In genomic region chr12:32893212-32893611, GRCm38 (mm10) we compare ENCODE assay signal across 10 mouse cellular contexts.
DNase-seq lines count a peak whose midpoint lies in the region; ATAC-seq and TF ChIP-seq lines count a peak whose summit lies in the region.
"Had no signal": no experiment of that assay in that cellular context is flagged by ENCODE, and none has a peak within 500 bp of the region (broad histone marks: within the 10 kb centered on the region; RNA-seq: fewer than 3 reads in every experiment).

No protein-coding gene starts in this region.

- no peak overlapping the region for H3K4me3 ChIP-seq in neural tube, embryonic 15.5 days (replicated peaks)
- H3K4me3 ChIP-seq in liver, postnatal 0 days (ENCODE audit: low read depth, low read length): no peak overlapping the region
- H3K4me3 ChIP-seq: heart, adult 2 months had no signal

- no peak for TF ChIP-seq CTCF in liver, postnatal 0 days (IDR thresholded peaks at IDR 0.05; ENCODE audit: low read depth)

- peak; percentile 33 for DNase-seq in adrenal gland, postnatal 10 days
- no peak for DNase-seq in adrenal gland, adult (ENCODE audit: inconsistent age in 2 of 2, low spot score in 1 of 2)
- DNase-seq in neural tube, embryonic 10.5 days (ENCODE audit: extremely low spot score, low spot score): peak; percentile 30
- DNase-seq in liver, postnatal 0 days: peak; percentile 59
- peak; percentile 57 to 71 for DNase-seq in thymus, postnatal 10 days (ENCODE audit: low spot score in 2 of 2)
- DNase-seq in layer of hippocampus, postnatal 25 days (ENCODE audit: extremely low spot score in 1 of 2, low spot score in 1 of 2): no peak
- DNase-seq in left cerebral cortex, postnatal 25 days (ENCODE audit: low spot score in 2 of 2): no peak
- DNase-seq: kidney, adult 9 months had no signal

- no peaks in the 10 kb centered on the region for H3K36me3 ChIP-seq in neural tube, embryonic 15.5 days
- H3K36me3 ChIP-seq in liver, postnatal 0 days (replicated peaks; ENCODE audit: insufficient read depth, low read length): no peaks in the 10 kb centered on the region

- no peaks in the 10 kb centered on the region for H3K9me3 ChIP-seq in neural tube, embryonic 15.5 days (replicated peaks)
- no peaks in the 10 kb centered on the region for H3K9me3 ChIP-seq in liver, postnatal 0 days (ENCODE audit: low read length)

- no peaks in the 10 kb centered on the region for H3K27me3 ChIP-seq in neural tube, embryonic 15.5 days (replicated peaks)
- no peaks in the 10 kb centered on the region for H3K27me3 ChIP-seq in liver, postnatal 0 days (ENCODE audit: insufficient read depth, low read length)

- ATAC-seq in neural tube, embryonic 15.5 days (ENCODE audit: low FRiP score): no peak
- ATAC-seq in liver, postnatal 0 days: peak; percentile 47; the same call in 1 of the 2 replicates

- no peak for TF ChIP-seq EP300 in liver, postnatal 0 days (IDR thresholded peaks at IDR 0.05; ENCODE audit: low read depth)

- no peak overlapping the region for H3K4me2 ChIP-seq in neural tube, embryonic 15.5 days
- no peak overlapping the region for H3K4me2 ChIP-seq in liver, postnatal 0 days (ENCODE audit: low read depth, low read length)

- intact Hi-C loops in left cerebral cortex, postnatal 25 days (cut with DNase I): no loop called here

- WGBS in neural tube, embryonic 15.5 days: 45% methylated on average over 12 of the region's 12 CpGs
- WGBS in liver, postnatal 0 days (ENCODE audit: insufficient replicate concordance): 26% methylated on average over 12 of the region's 12 CpGs

- H3K4me1 ChIP-seq in neural tube, embryonic 15.5 days: peaks cover 10% of the 10 kb centered on the region
- peaks cover 5% of the 10 kb centered on the region; the same call in 1 of the 2 replicates for H3K4me1 ChIP-seq in liver, postnatal 0 days (ENCODE audit: insufficient read depth)

- H3K27ac ChIP-seq in neural tube, embryonic 15.5 days (replicated peaks): no peak overlapping the region
- no peak overlapping the region for H3K27ac ChIP-seq in liver, postnatal 0 days (ENCODE audit: low read depth)
- H3K27ac ChIP-seq: heart, adult 2 months had no signal

- H3K9ac ChIP-seq in neural tube, embryonic 15.5 days (replicated peaks): no peak overlapping the region
- H3K9ac ChIP-seq in liver, postnatal 0 days (replicated peaks): no peak overlapping the region

Comparison
In these comparisons a context has a peak if more than half of its experiments do, and no peak if none do; other contexts are left out.
1. DNase-seq: peak in adrenal gland, postnatal 10 days (single experiment), neural tube, embryonic 10.5 days (single experiment), liver, postnatal 0 days (single experiment) and thymus, postnatal 10 days (2 of 2); none in adrenal gland, adult (0 of 2), layer of hippocampus, postnatal 25 days (0 of 2) and left cerebral cortex, postnatal 25 days (0 of 2).